Mouse (Mus musculus) granulocyte monocyte progenitor cell, adult 5-6 weeks (primary cell): ENCODE measurements around the gene Kif15. TPM values are rescaled to one million over a fixed set of nuclear protein-coding genes. Genes with fewer than 3 reads are reported as not detected.

ENCODE experiments used
- total RNA-seq, 2 experiments: library from RNA; stranded (forward) in 1 of 2; stranded (reverse) in 1 of 2; fragments of 200-712, 200-1000 nt in 1 of 2; fragments of >200 nt in 1 of 2; fragmentation: Nextera tagmentation in 1 of 2; gene quantifications; 2 replicates each; pipeline ENCODE4 v1.2.3; 2014 to 2017

The Kif15 gene
- total RNA-seq, 2 experiments from 2014 or later = 101 to 270 TPM

Other genes starting within 250 kb of the Kif15 start
- not detected in 2 replicates for gene Topaz1, start 203.7 kb upstream of the Kif15 start, total RNA-seq (2014; fragmentation: Nextera tagmentation)
- not detected in 2 replicates for gene Topaz1, start 203.7 kb upstream of the Kif15 start, total RNA-seq (2017)
- gene Tcaim, start 145.5 kb upstream of the Kif15 start, total RNA-seq (2014; fragmentation: Nextera tagmentation) = 7.7 and 7.8 TPM in 2 replicates
- gene Tcaim, start 145.5 kb upstream of the Kif15 start, total RNA-seq (2017) = 7.6 and 10.9 TPM in 2 replicates
- gene Gm35549, start 107.0 kb upstream of the Kif15 start, total RNA-seq (2014; fragmentation: Nextera tagmentation) = not detected in 2 replicates
- gene Gm35549, start 107.0 kb upstream of the Kif15 start, total RNA-seq (2017) = not detected in 2 replicates
- gene Zfp445, start 85.0 kb upstream of the Kif15 start, total RNA-seq (2014; fragmentation: Nextera tagmentation) = 55.5 and 60.2 TPM in 2 replicates
- gene Zfp445, start 85.0 kb upstream of the Kif15 start, total RNA-seq (2017) = 66.3 and 78.2 TPM in 2 replicates
- gene Zkscan7, start 65.4 kb upstream of the Kif15 start, total RNA-seq (2014; fragmentation: Nextera tagmentation) = 2.6 and 3.1 TPM in 2 replicates
- 0.93 and 2.3 TPM in 2 replicates for gene Zkscan7, start 65.4 kb upstream of the Kif15 start, total RNA-seq (2017)
- 3.3 and 5.4 TPM in 2 replicates for gene Zfp105, start 28.0 kb upstream of the Kif15 start, total RNA-seq (2014; fragmentation: Nextera tagmentation)
- 1.5 and 2.8 TPM in 2 replicates for gene Zfp105, start 28.0 kb upstream of the Kif15 start, total RNA-seq (2017)
- gene 1110059G10Rik, start within 50 bp of the Kif15 start, total RNA-seq (2014; fragmentation: Nextera tagmentation) = 27.6 and 61.2 TPM in 2 replicates
- 24.9 and 35.6 TPM in 2 replicates for gene 1110059G10Rik, start within 50 bp of the Kif15 start, total RNA-seq (2017)
- gene Tmem42, start 70.3 kb downstream of the Kif15 start, total RNA-seq (2014; fragmentation: Nextera tagmentation) = 8.9 and 9.7 TPM in 2 replicates
- 9.2 and 16.6 TPM in 2 replicates for gene Tmem42, start 70.3 kb downstream of the Kif15 start, total RNA-seq (2017)
- gene Tgm4, start 83.7 kb downstream of the Kif15 start, total RNA-seq (2014; fragmentation: Nextera tagmentation) = 2.1 TPM in 1 of 2 replicates, not detected in the other
- 0.05 TPM in 1 of 2 replicates, not detected in the other for gene Tgm4, start 83.7 kb downstream of the Kif15 start, total RNA-seq (2017)
- 66.7 and 68.4 TPM in 2 replicates for gene Zdhhc3, start 162.2 kb downstream of the Kif15 start, total RNA-seq (2014; fragmentation: Nextera tagmentation)
- 43.1 and 47.1 TPM in 2 replicates for gene Zdhhc3, start 162.2 kb downstream of the Kif15 start, total RNA-seq (2017)
- 85.4 and 103 TPM in 2 replicates for gene Exosc7, start 162.2 kb downstream of the Kif15 start, total RNA-seq (2014; fragmentation: Nextera tagmentation)
- 119 and 126 TPM in 2 replicates for gene Exosc7, start 162.2 kb downstream of the Kif15 start, total RNA-seq (2017)
- not detected in 2 replicates for gene Clec3b, start 199.9 kb downstream of the Kif15 start, total RNA-seq (2014; fragmentation: Nextera tagmentation)
- not detected in 2 replicates for gene Clec3b, start 199.9 kb downstream of the Kif15 start, total RNA-seq (2017)